Mouse (Mus musculus): Measurements from ENCODE around the gene Ttn.

GRCm38 (mm10) chr2:76914959-76915358, 67.4 kb downstream of the Ttn start:
- TF ChIP-seq CTCF (IDR thresholded peaks at IDR 0.05; ENCODE audit: borderline replicate concordance, extremely low read depth, insufficient read depth, insufficient read length) (no peak), POLR2A (IDR thresholded peaks at IDR 0.05; ENCODE audit: borderline replicate concordance, extremely low read depth, insufficient read depth, insufficient read length, poor library complexity, severe bottlenecking) (no peak)

Measured in brain, embryonic 14.5 days (tissue).